In genomic region chr17:12668478-12669362, GRCm38 (mm10) we compare ENCODE assay signal across 12 mouse cellular contexts. TPM values are rescaled to one million over a fixed set of nuclear protein-coding genes. Genes with fewer than 3 reads are reported as not detected.
DNase-seq lines count a peak whose midpoint lies in the region; ATAC-seq lines count a peak whose summit lies in the region.
"Had no signal": no experiment of that assay in that cellular context is flagged by ENCODE, and none has a peak within 500 bp of the region (broad histone marks: within the 10 kb centered on the region; RNA-seq: fewer than 3 reads in every experiment).

No protein-coding gene starts in this region.

- no peak overlapping the region for H3K4me3 ChIP-seq in heart, embryonic 16.5 days (ENCODE audit: low read length)
- H3K4me3 ChIP-seq: hindbrain, embryonic 15.5 days had no signal

- H3K9me3 ChIP-seq in heart, embryonic 16.5 days (replicated peaks; ENCODE audit: control insufficient read depth, low read length) = no peaks in the 10 kb centered on the region
- H3K9me3 ChIP-seq: hindbrain, embryonic 15.5 days had no signal

- ATAC-seq in heart, embryonic 16.5 days (replicated peaks; ENCODE audit: extremely low read depth, insufficient read depth, low FRiP score) = 0 out of 2 replicates have a peak, but pooled peaks have one; percentile 21
- peak; percentile 87 for ATAC-seq in megakaryocyte-erythroid progenitor cell, adult 5-6 weeks (replicated peaks; ENCODE audit: low FRiP score, low TSS enrichment, poor library complexity, severe bottlenecking)
- no peak for ATAC-seq in erythroid progenitor cell, adult 5-6 weeks (replicated peaks; ENCODE audit: low FRiP score, poor library complexity, severe bottlenecking)
- ATAC-seq: forebrain, postnatal 0 days had no signal

- 0 out of 2 replicates have a peak overlapping the region, but pooled peaks have one; percentile 30 for H3K9ac ChIP-seq in heart, embryonic 16.5 days (ENCODE audit: low read length)
- H3K9ac ChIP-seq: forebrain, postnatal 0 days; hindbrain, embryonic 15.5 days had no signal

- H3K27ac ChIP-seq in heart, embryonic 16.5 days (ENCODE audit: low read length) = peak overlapping the region; percentile 65
- H3K27ac ChIP-seq: hindbrain, embryonic 15.5 days had no signal

- no peak overlapping the region for H3K4me2 ChIP-seq in heart, embryonic 16.5 days (ENCODE audit: low read depth, low read length)
- H3K4me2 ChIP-seq: hindbrain, embryonic 15.5 days had no signal

- H3K4me1 ChIP-seq in heart, embryonic 16.5 days (ENCODE audit: control insufficient read depth, insufficient read depth, low read length) = peaks cover 19% of the 10 kb centered on the region
- H3K4me1 ChIP-seq: hindbrain, embryonic 15.5 days had no signal

- H3K36me3 ChIP-seq in heart, embryonic 16.5 days (ENCODE audit: control insufficient read depth, insufficient read depth) = no peaks in the 10 kb centered on the region
- H3K36me3 ChIP-seq: hindbrain, embryonic 15.5 days had no signal

- no peaks in the 10 kb centered on the region for H3K27me3 ChIP-seq in heart, embryonic 16.5 days (ENCODE audit: control insufficient read depth, insufficient read depth, low read length)
- H3K27me3 ChIP-seq: hindbrain, embryonic 15.5 days had no signal

- no peak for DNase-seq in heart, adult 18-20 months
- peak; percentile 43 for DNase-seq in MEL-GATA-1-ER (ENCODE audit: extremely low read depth, low read depth)
- DNase-seq in forelimb bud, embryonic 11.5 days (ENCODE audit: low read depth, low spot score) = peak; percentile 16
- DNase-seq in adrenal gland, postnatal 4 days (ENCODE audit: low spot score in 2 of 2) = no peak
- no peak for DNase-seq in right cerebral cortex, adult 18-20 months
- DNase-seq: cerebellum, postnatal 36 days; forebrain, postnatal 0 days; thymus, adult 2 months had no signal

- WGBS in heart, embryonic 16.5 days = 22% methylated on average over 7 of the region's 7 CpGs

RNA-seq across cellular contexts. Expression of gene Slc22a1, which starts 6.9 kb away (rescaled TPM):
- 37.6 and 39.9 TPM in 2 replicates for polyA plus RNA-seq in heart, embryonic 16.5 days (2015; fragmentation: Nextera tagmentation; extraction: Ambion mirVana)
- total RNA-seq in heart, adult 18-20 months (2021) = 10 to 100 TPM; 12.1 to 17.8 TPM
- total RNA-seq in megakaryocyte-erythroid progenitor cell, adult 5-6 weeks (2014; fragmentation: Nextera tagmentation) = not detected in 2 replicates
- total RNA-seq in megakaryocyte-erythroid progenitor cell, adult 5-6 weeks (2017) = not detected in 2 replicates
- not detected in 2 replicates for total RNA-seq in erythroid progenitor cell, adult 5-6 weeks (2015; ENCODE audit: low replicate concordance)
- total RNA-seq in erythroid progenitor cell, adult 5-6 weeks (2017; ENCODE audit: low replicate concordance) = 0.26 TPM in 1 of 2 replicates, not detected in the other
- total RNA-seq in adrenal gland, postnatal 4 days (2021) = 10 to 100 TPM in 1 of 2 experiments, 1 to 10 TPM in 1; 4.5 to 17.4 TPM
- total RNA-seq: forebrain, postnatal 0 days had no signal
- polyA plus RNA-seq: forebrain, postnatal 0 days; hindbrain, embryonic 15.5 days had no signal

Comparison
In these comparisons a context has a peak if more than half of its experiments do, and no peak if none do; other contexts are left out.
1. DNase-seq: peak in MEL-GATA-1-ER (single experiment) and forelimb bud, embryonic 11.5 days (single experiment); none in heart, adult 18-20 months (0 of 2), adrenal gland, postnatal 4 days (0 of 2) and right cerebral cortex, adult 18-20 months (single experiment).
2. RNA of gene Slc22a1, which starts 6.9 kb away (total RNA-seq): 12.1 to 17.8 TPM in heart, adult 18-20 months and 4.5 to 17.4 TPM in adrenal gland, postnatal 4 days; not detected in megakaryocyte-erythroid progenitor cell, adult 5-6 weeks and 0.26 TPM in erythroid progenitor cell, adult 5-6 weeks; every median in the first group is over 4 times any median in the second.